Mouse (Mus musculus): ENCODE data around the gene Taf6. TPM values are rescaled to one million over a fixed set of nuclear protein-coding genes. Genes with fewer than 3 reads are reported as not detected.

Taf6 gene
- polyA plus RNA-seq (2015; fragmentation: Nextera tagmentation; extraction: Ambion mirVana) = 33.2 and 37.7 TPM in 2 replicates

DNA sequence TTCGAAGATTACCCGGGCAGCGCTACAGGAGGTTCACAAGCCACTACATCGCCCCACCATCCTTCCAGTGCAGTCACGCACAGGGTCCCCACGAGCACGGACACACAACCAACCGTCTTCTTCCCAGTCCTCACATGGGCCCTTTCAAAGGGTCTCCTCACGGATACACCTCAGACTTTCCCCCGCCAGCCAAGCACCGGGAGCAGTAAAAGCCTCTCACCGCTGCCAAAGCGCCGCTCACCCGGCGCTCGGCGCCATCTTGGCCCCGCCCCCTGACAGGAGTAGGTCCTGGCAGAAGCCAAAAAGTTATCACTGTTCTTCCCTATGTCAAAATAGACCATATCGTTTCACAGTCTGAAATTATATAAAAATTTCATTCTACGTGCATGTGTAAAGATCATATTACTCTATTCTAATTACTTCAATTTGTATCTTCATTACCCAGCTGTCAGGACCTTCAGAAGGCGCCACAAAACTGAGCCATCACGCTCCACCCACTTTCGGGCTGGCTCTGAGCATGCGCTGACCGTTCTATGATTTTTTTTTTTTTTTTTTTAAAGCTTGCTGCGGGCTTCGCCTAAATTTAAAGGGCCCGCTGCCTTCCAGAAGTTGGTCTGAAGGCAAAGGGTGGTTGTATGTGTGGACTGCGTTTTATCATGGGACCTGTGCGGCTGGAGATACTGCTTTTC lies at the start of gene Taf6, which contains the start of gene Cnpy4:
Gene Taf6, minus strand, starts transcription at position 502 of the 689 bp plus-strand sequence.
Gene Cnpy4, plus strand, starts transcription at position 536 of the 689 bp plus-strand sequence.

DNA sequence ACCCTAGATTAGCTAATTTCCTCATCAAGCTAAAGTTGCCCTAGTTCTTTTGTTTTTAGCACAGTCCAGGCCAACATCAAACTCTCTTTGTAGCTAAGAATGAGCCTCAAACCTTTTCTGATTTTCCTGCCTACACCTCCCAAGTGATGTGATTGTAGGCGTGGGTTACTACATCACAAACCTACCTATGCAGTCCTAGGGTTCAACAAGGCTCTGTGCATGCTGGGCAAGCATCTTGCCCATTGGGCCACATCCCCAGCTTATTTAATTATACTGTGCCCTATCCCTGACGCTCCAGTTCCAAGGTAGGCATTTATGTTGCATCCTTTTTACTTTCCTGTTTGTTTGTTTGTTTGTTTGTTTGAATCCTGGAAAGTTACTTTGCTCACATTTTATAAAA lies 38.4 kb upstream of the Taf6 start, which contains the start of gene Nxpe5:
Gene Nxpe5, plus strand, starts transcription at position 199 of the 400 bp plus-strand sequence.

DNA sequence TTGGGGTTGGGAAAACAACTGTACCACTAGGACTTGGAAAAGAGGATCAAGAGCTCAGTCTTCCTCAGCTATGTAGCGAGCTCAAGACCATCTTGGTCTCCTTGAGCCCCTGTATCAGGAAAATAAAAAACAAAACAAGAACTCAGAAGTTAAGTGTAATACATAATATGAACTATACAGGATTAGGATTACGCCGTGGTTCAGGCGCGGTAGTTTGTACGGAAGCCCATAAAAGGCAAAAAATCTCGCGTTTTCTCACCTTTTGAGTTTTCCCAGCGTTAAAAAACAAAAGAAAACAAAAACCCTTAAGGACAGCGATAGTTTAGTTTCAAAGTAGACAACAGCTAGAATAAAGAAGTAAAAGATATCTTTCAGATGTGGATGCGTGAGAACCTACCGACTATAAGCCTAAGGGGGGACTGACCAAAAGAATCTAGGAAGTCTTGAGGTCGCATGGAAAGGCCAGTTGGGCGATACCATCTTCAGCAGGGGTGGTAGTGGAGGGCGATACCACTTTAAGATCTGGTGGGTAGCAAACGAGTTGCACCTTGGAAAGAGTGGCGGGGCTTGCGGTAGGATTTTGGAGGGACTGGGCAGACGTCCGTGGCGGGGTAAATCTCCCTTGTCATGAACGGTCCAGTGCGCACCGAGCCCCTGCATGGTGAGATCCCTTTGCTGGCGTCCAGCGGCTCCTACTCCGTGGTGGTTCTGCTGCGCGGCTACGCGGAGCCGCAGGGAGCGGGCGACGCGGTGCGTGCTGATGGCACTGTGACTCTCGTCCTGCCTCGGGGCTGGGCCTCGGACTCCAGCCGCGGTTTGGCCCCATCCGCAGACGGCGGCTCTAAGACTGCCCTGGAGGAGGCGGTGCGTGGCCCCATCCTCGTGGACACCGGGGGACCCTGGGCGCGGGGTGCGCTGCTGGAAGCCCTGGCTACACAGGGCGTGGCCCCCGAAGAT lies 6.8 kb upstream of the Taf6 start, which contains the start of gene Mblac1:
Gene Mblac1, plus strand, starts transcription at position 544 of the 957 bp plus-strand sequence.

DNA sequence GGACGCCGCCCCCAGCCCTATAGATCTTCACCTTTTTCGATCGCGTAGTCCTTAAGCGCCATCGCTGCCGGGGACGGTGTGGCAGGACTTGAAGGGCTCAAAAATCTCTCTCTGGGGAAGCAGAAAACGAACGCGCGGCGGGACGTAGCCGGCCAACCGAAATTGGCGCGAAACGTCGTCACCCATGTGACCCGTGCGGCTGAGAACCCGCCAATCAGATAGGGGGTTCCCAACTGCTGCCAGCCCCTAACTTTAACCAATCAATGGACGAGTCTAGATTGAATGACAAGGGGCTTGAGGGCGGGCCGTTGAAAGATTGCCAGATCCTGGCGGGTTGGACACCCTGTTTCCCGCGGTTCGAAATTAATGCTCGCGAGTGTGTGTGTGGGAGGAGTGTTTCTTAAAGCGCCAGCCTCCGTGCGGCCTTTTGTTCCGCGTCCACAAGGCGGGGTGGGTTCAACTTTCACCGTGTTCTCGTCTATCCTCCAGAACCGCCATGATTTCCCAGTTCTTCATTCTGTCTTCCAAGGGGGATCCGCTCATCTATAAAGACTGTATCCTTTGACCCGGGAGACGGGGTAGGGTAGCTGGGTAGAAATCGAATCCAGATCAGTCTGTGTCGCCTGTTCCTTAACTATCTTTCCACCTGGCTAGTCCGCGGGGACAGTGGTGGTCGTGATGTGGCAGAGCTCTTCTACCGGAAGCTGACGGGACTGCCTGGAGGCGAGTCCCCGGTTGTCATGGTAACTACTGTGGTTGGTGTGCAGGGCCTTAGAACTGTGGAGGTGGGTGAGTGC lies 15.4 kb downstream of the Taf6 start, which contains the start of the genes Ap4m1 and Mcm7:
Gene Ap4m1, plus strand, starts transcription at position 308 of the 797 bp plus-strand sequence.
Gene Mcm7, minus strand, starts transcription at position 728 of the 797 bp plus-strand sequence.

GRCm38 (mm10) chr5:138160842-138161665 lies 26.2 kb downstream of the Taf6 start, which contains the start of gene Cops6:
TSS of gene Cops6 (plus strand) at chr5:138161071.

GRCm38 (mm10) chr5:138155443-138155976 lies 31.7 kb downstream of the Taf6 start, which contains the start of gene Zfp113:
TSS of gene Zfp113 (minus strand) at chr5:138155744.

MicroRNAs encoded within 50 kb of the gene (microRNA counts, 519-probe panel; counts per million panel counts)
- microRNA mmu-miR-106b = 3,693 counts per million, percentile 77 among the panel's probes with 10 or more counts
- microRNA mmu-miR-25 = 5,917 counts per million, percentile 91 among the panel's probes with 10 or more counts
- 3,693 counts per million, percentile 77 among the panel's probes with 10 or more counts for microRNA mmu-miR-93

Small RNAs within 50 kb of the gene (microRNA-seq; reads per million reads assigned to microRNA genes)
- 758 to 966 reads per million in 2 experiments for gene Mir106b
- gene Mir25 = 299 to 314 reads per million in 2 experiments
- 819 to 862 reads per million in 2 experiments for gene Mir93

Other genes starting within 250 kb of the Taf6 start
- gene Gjc3, start 224.4 kb downstream of the Taf6 start, polyA plus RNA-seq (2015; fragmentation: Nextera tagmentation; extraction: Ambion mirVana) = 2.6 and 2.8 TPM in 2 replicates
- 0.11 and 0.55 TPM in 2 replicates for gene Azgp1, start 205.9 kb downstream of the Taf6 start, polyA plus RNA-seq (2015; fragmentation: Nextera tagmentation; extraction: Ambion mirVana)
- gene Smok3a, start 166.2 kb downstream of the Taf6 start, polyA plus RNA-seq (2015; fragmentation: Nextera tagmentation; extraction: Ambion mirVana) = not detected in 2 replicates
- gene Smok3b, start 166.0 kb downstream of the Taf6 start, polyA plus RNA-seq (2015; fragmentation: Nextera tagmentation; extraction: Ambion mirVana) = not detected in 2 replicates
- gene Smok3c, start 134.3 kb downstream of the Taf6 start, polyA plus RNA-seq (2015; fragmentation: Nextera tagmentation; extraction: Ambion mirVana) = not detected in 2 replicates
- gene Zkscan1, start 102.4 kb downstream of the Taf6 start, polyA plus RNA-seq (2015; fragmentation: Nextera tagmentation; extraction: Ambion mirVana) = 5.0 and 5.2 TPM in 2 replicates
- 21.8 and 23.8 TPM in 2 replicates for gene Zscan21, start 70.5 kb downstream of the Taf6 start, polyA plus RNA-seq (2015; fragmentation: Nextera tagmentation; extraction: Ambion mirVana)
- 7.8 and 9.0 TPM in 2 replicates for gene Zfp113, start 31.7 kb downstream of the Taf6 start, polyA plus RNA-seq (2015; fragmentation: Nextera tagmentation; extraction: Ambion mirVana)
- gene Cops6, start 26.4 kb downstream of the Taf6 start, polyA plus RNA-seq (2015; fragmentation: Nextera tagmentation; extraction: Ambion mirVana) = 227 and 247 TPM in 2 replicates
- gene Ap4m1, start 15.4 kb downstream of the Taf6 start, polyA plus RNA-seq (2015; fragmentation: Nextera tagmentation; extraction: Ambion mirVana) = 9.2 and 9.3 TPM in 2 replicates
- gene Mcm7, start 15.0 kb downstream of the Taf6 start, polyA plus RNA-seq (2015; fragmentation: Nextera tagmentation; extraction: Ambion mirVana) = 32.0 and 36.3 TPM in 2 replicates
- 17.2 and 20.2 TPM in 2 replicates for gene Cnpy4, start within 50 bp of the Taf6 start, polyA plus RNA-seq (2015; fragmentation: Nextera tagmentation; extraction: Ambion mirVana)
- gene Mblac1, start 6.9 kb upstream of the Taf6 start, polyA plus RNA-seq (2015; fragmentation: Nextera tagmentation; extraction: Ambion mirVana) = 7.0 and 7.1 TPM in 2 replicates
- gene Nxpe5, start 38.4 kb upstream of the Taf6 start, polyA plus RNA-seq (2015; fragmentation: Nextera tagmentation; extraction: Ambion mirVana) = 0.97 and 1.1 TPM in 2 replicates
- gene Lamtor4, start 68.0 kb upstream of the Taf6 start, polyA plus RNA-seq (2015; fragmentation: Nextera tagmentation; extraction: Ambion mirVana) = 71.2 and 72.6 TPM in 2 replicates
- 1.3 and 2.8 TPM in 2 replicates for gene BC037034, start 76.6 kb upstream of the Taf6 start, polyA plus RNA-seq (2015; fragmentation: Nextera tagmentation; extraction: Ambion mirVana)
- gene Gal3st4, start 85.4 kb upstream of the Taf6 start, polyA plus RNA-seq (2015; fragmentation: Nextera tagmentation; extraction: Ambion mirVana) = 0.68 and 1.4 TPM in 2 replicates
- 0.09 and 0.15 TPM in 2 replicates for gene Gm43720, start 92.5 kb upstream of the Taf6 start, polyA plus RNA-seq (2015; fragmentation: Nextera tagmentation; extraction: Ambion mirVana)
- gene Gpc2, start 92.6 kb upstream of the Taf6 start, polyA plus RNA-seq (2015; fragmentation: Nextera tagmentation; extraction: Ambion mirVana) = 1.5 and 2.3 TPM in 2 replicates
- gene Stag3, start 92.8 kb upstream of the Taf6 start, polyA plus RNA-seq (2015; fragmentation: Nextera tagmentation; extraction: Ambion mirVana) = 0.91 and 1.3 TPM in 2 replicates
- not detected in 2 replicates for gene Pvrig, start 154.5 kb upstream of the Taf6 start, polyA plus RNA-seq (2015; fragmentation: Nextera tagmentation; extraction: Ambion mirVana)

Measured in skeletal muscle tissue, postnatal 0 days (tissue).